Comparison of ENCODE assay signal across 7 mouse cellular contexts in the genomic region with DNA sequence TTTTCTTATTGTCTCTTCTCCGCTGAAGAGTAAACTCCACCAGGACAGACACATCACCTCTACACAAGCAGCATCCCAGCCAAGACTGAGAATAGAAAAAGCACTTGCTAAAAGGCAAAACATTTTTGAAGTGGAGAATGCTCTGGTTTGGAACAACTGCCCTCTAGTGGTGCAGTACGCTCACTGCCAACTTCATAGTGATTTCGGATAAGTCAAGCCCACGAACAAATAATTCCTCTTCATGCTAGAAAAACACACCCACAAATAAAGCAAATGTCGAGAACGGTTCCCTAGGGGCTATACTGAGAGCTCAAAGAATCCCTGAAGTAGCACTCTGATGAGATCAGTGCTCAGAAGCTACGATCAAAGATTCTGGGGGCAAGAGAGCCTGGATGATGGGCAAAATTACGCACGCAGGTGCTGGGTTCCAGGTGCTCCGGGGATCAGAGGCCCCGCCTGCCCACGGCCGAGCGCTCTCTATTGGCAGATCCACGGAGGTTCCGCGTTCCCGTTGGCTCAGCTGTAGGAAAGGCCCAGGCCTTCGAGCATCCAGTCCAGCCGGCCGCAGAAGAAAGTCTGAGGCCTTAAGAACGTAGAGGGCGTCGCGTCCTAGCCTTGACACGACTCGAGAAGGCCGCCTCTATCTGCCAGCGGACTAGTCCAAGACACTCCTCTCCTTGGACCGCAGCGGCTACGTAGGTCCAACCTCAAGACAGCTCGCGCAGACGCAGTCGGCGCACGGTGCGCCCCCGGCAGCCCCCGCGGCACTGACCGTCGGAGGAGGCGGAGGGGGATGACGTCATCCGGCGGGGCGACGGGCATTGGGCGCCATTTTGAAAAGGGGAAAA. TPM values are rescaled to one million over a fixed set of nuclear protein-coding genes. Genes with fewer than 3 reads are reported as not detected.
DNase-seq lines count a peak whose midpoint lies in the region; ATAC-seq and TF ChIP-seq lines count a peak whose summit lies in the region.

TSS of gene Ppp2r2d (plus strand) at position 536 of the 848 bp plus-strand sequence.
TSS of gene Mapk1ip1 (minus strand) at position 730 of the 848 bp plus-strand sequence.

- intact Hi-C loops in left cerebral cortex, postnatal 4 days (cut with DNase I), result no loop called here

- peak within 1 kb of the TSS; percentile 90 for H3K4me3 ChIP-seq in embryonic facial prominence, embryonic 10.5 days
- H3K4me3 ChIP-seq in intestine, postnatal 0 days (ENCODE audit: low read depth, low read length), result peak within 1 kb of the TSS; percentile 98
- H3K4me3 ChIP-seq in midbrain, embryonic 12.5 days, result peak within 1 kb of the TSS; percentile 77
- H3K4me3 ChIP-seq in small intestine, adult 2 months (ENCODE audit: low read depth, low read length), result peak within 1 kb of the TSS; percentile 99

- H3K4me1 ChIP-seq in embryonic facial prominence, embryonic 10.5 days, result peaks cover 41% of the 10 kb centered on the region
- H3K4me1 ChIP-seq in intestine, postnatal 0 days (replicated peaks; ENCODE audit: control insufficient read depth, insufficient read depth, low read length), result peaks cover 14% of the 10 kb centered on the region
- H3K4me1 ChIP-seq in midbrain, embryonic 12.5 days, result peaks cover 42% of the 10 kb centered on the region
- H3K4me1 ChIP-seq in small intestine, adult 2 months (ENCODE audit: control insufficient read depth, insufficient read depth, insufficient read length, low read length), result peaks cover 11% of the 10 kb centered on the region

- peak within 1 kb of the TSS; percentile 96 for H3K9ac ChIP-seq in intestine, postnatal 0 days (ENCODE audit: low read depth, low read length)
- H3K9ac ChIP-seq in midbrain, embryonic 12.5 days (replicated peaks), result peak within 1 kb of the TSS; percentile 95

- H3K9me3 ChIP-seq in embryonic facial prominence, embryonic 10.5 days, result no peaks in the 10 kb centered on the region
- no peaks in the 10 kb centered on the region for H3K9me3 ChIP-seq in intestine, postnatal 0 days (ENCODE audit: control insufficient read depth)
- no peaks in the 10 kb centered on the region for H3K9me3 ChIP-seq in midbrain, embryonic 12.5 days

- TF ChIP-seq POLR2A in small intestine, adult 2 months (IDR thresholded peaks at IDR 0.05; ENCODE audit: low read depth, low read length), result peak; percentile 82

- peak; percentile 85 for TF ChIP-seq CTCF in intestine, postnatal 0 days (IDR thresholded peaks at IDR 0.05; ENCODE audit: low read depth)
- peak; percentile 46; the same call in 1 of the 2 replicates for TF ChIP-seq CTCF in small intestine, adult 2 months (IDR thresholded peaks at IDR 0.05; ENCODE audit: extremely low read depth, insufficient read length, insufficient replicate concordance, low read depth, low read length)

- H3K27ac ChIP-seq in embryonic facial prominence, embryonic 10.5 days (replicated peaks), result peak within 1 kb of the TSS; percentile 98
- H3K27ac ChIP-seq in intestine, postnatal 0 days (ENCODE audit: low read depth, low read length), result peak within 1 kb of the TSS; percentile 98
- peak within 1 kb of the TSS; percentile 95 for H3K27ac ChIP-seq in midbrain, embryonic 12.5 days (replicated peaks)
- H3K27ac ChIP-seq in small intestine, adult 2 months (ENCODE audit: insufficient read depth, low read depth, low read length), result peak within 1 kb of the TSS; percentile 89

- H3K36me3 ChIP-seq in embryonic facial prominence, embryonic 10.5 days (replicated peaks), result peaks cover 24% of the 10 kb centered on the region
- H3K36me3 ChIP-seq in intestine, postnatal 0 days (ENCODE audit: control insufficient read depth, insufficient read depth), result 0 out of 2 replicates have a peak, but pooled peaks cover 10% of the 10 kb centered on the region
- H3K36me3 ChIP-seq in midbrain, embryonic 12.5 days, result 0 out of 2 replicates have a peak, but pooled peaks cover 12% of the 10 kb centered on the region
- H3K36me3 ChIP-seq in small intestine, adult 2 months (ENCODE audit: control insufficient read depth, insufficient read depth, low read length), result no peaks in the 10 kb centered on the region

- peak; percentile 94 for ATAC-seq in intestine, postnatal 0 days
- peak; percentile 93 for ATAC-seq in midbrain, embryonic 12.5 days (ENCODE audit: low FRiP score, low read depth)

- no peaks in the 10 kb centered on the region for H3K27me3 ChIP-seq in embryonic facial prominence, embryonic 10.5 days (replicated peaks; ENCODE audit: low read depth, poor library complexity, severe bottlenecking)
- H3K27me3 ChIP-seq in intestine, postnatal 0 days (replicated peaks; ENCODE audit: control insufficient read depth, insufficient read depth, low read length), result no peaks in the 10 kb centered on the region
- no peaks in the 10 kb centered on the region for H3K27me3 ChIP-seq in midbrain, embryonic 12.5 days
- H3K27me3 ChIP-seq in small intestine, adult 2 months (ENCODE audit: control insufficient read depth, insufficient read depth, low read length), result no peaks in the 10 kb centered on the region

- DNase-seq in adrenal gland, postnatal 10 days, result peak; percentile 98
- peak; percentile 97 for DNase-seq in embryonic facial prominence, embryonic 10.5 days (ENCODE audit: low spot score)
- DNase-seq in gonadal fat pad, adult 2 months (ENCODE audit: low read depth), result peak; percentile 42
- peak; percentile 98 for DNase-seq in left cerebral cortex, postnatal 4 days

- peak within 1 kb of the TSS; percentile 86 for H3K4me2 ChIP-seq in intestine, postnatal 0 days (replicated peaks; ENCODE audit: low read depth)
- peak within 1 kb of the TSS; percentile 92 for H3K4me2 ChIP-seq in midbrain, embryonic 12.5 days (replicated peaks)

- WGBS in embryonic facial prominence, embryonic 10.5 days, result under 1% methylated on average over 51 of the region's 51 CpGs
- under 1% methylated on average over 51 of the region's 51 CpGs for WGBS in intestine, postnatal 0 days
- under 1% methylated on average over 51 of the region's 51 CpGs for WGBS in midbrain, embryonic 12.5 days
- under 1% methylated on average over 51 of the region's 51 CpGs for WGBS in small intestine, adult 2 months

RNA-seq across cellular contexts. Expression of gene Ppp2r2d, which starts in this region (rescaled TPM):
- 10 to 100 TPM; 66.5 to 68.9 TPM for total RNA-seq in adrenal gland, postnatal 10 days (2021)
- polyA plus RNA-seq in embryonic facial prominence, embryonic 10.5 days (2016; fragmentation: Nextera tagmentation; extraction: Ambion mirVana), result 49.3 and 51.5 TPM in 2 replicates
- 26.2 and 30.1 TPM in 2 replicates for polyA plus RNA-seq in gonadal fat pad, adult 2 months (2012; rRNA removed)
- 24.9 and 27.2 TPM in 2 replicates for polyA plus RNA-seq in intestine, postnatal 0 days (2015; fragmentation: Nextera tagmentation; extraction: Ambion mirVana)
- 100 to 1,000 TPM; 100 to 103 TPM for total RNA-seq in left cerebral cortex, postnatal 4 days (2021)
- polyA plus RNA-seq in midbrain, embryonic 12.5 days (2016; fragmentation: Nextera tagmentation; extraction: Ambion mirVana), result 69.4 and 74.9 TPM in 2 replicates
- polyA plus RNA-seq in small intestine, adult 2 months (2012; rRNA removed), result 7.8 and 19.4 TPM in 2 replicates

RNA-seq across cellular contexts. Expression of gene Mapk1ip1, which starts in this region (rescaled TPM):
- 10 to 100 TPM; 21.5 to 30.5 TPM for total RNA-seq in adrenal gland, postnatal 10 days (2021)
- 10.4 and 11.4 TPM in 2 replicates for polyA plus RNA-seq in embryonic facial prominence, embryonic 10.5 days (2016; fragmentation: Nextera tagmentation; extraction: Ambion mirVana)
- polyA plus RNA-seq in gonadal fat pad, adult 2 months (2012; rRNA removed), result 45.2 and 55.7 TPM in 2 replicates
- 10.5 and 11.7 TPM in 2 replicates for polyA plus RNA-seq in intestine, postnatal 0 days (2015; fragmentation: Nextera tagmentation; extraction: Ambion mirVana)
- 10 to 100 TPM; 30.9 to 31.1 TPM for total RNA-seq in left cerebral cortex, postnatal 4 days (2021)
- 14.4 and 14.9 TPM in 2 replicates for polyA plus RNA-seq in midbrain, embryonic 12.5 days (2016; fragmentation: Nextera tagmentation; extraction: Ambion mirVana)
- 14.8 and 27.9 TPM in 2 replicates for polyA plus RNA-seq in small intestine, adult 2 months (2012; rRNA removed)

Comparison
In these comparisons a context has a peak if more than half of its experiments do, and no peak if none do; other contexts are left out.
1. Peak in every context shown above with its lines: DNase-seq, ATAC-seq, H3K4me3 ChIP-seq and H3K27ac ChIP-seq.
2. DNase-seq: peak in every context shown above with its lines; median percentile 98 in adrenal gland, postnatal 10 days; 98 in left cerebral cortex, postnatal 4 days; 97 in embryonic facial prominence, embryonic 10.5 days; 42 in gonadal fat pad, adult 2 months.